27 mouse cellular contexts compared by ENCODE assay signal in the genomic region with DNA sequence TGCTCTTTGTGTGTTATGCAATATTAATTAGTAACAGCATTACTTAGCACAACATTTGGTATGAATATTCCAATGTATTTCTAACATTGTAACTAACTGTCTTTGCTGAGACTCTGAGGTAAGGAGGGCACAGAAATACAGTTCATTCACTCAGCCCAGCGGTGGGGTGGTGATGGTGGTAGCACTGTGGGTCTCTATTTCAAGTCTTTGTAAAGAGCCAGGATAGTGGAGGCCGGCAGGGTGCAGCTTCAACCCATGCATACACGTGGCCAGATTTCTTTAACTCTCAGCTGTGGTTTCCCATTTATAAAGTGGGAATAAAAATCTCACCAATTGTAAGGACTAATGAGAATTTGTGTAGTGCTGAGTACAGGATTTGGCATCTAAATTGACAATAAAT.
"Had no signal": no experiment of that assay in that cellular context is flagged by ENCODE, and none has a peak within 500 bp of the region (broad histone marks: within the 10 kb centered on the region; RNA-seq: fewer than 3 reads in every experiment).

No protein-coding gene starts in this region.

- H3K4me3 ChIP-seq: embryonic facial prominence, embryonic 10.5 days; embryonic facial prominence, embryonic 12.5 days; embryonic facial prominence, embryonic 13.5 days; embryonic facial prominence, embryonic 15.5 days; erythroblast, embryonic 14.5 days; forebrain, embryonic 10.5 days; forebrain, embryonic 12.5 days; gastrocnemius, adult 2 months; heart, adult 2 months; heart, embryonic 10.5 days; heart, embryonic 12.5 days had no signal

- H3K4me1 ChIP-seq: embryonic facial prominence, embryonic 10.5 days; embryonic facial prominence, embryonic 12.5 days; embryonic facial prominence, embryonic 13.5 days; embryonic facial prominence, embryonic 15.5 days; heart, embryonic 10.5 days; heart, embryonic 12.5 days had no signal

- H3K27me3 ChIP-seq: embryonic facial prominence, embryonic 12.5 days; embryonic facial prominence, embryonic 13.5 days; embryonic facial prominence, embryonic 15.5 days; forebrain, embryonic 12.5 days; heart, embryonic 12.5 days had no signal

- H3K9me3 ChIP-seq: embryonic facial prominence, embryonic 10.5 days; embryonic facial prominence, embryonic 12.5 days; embryonic facial prominence, embryonic 13.5 days; embryonic facial prominence, embryonic 15.5 days; forebrain, embryonic 10.5 days; forebrain, embryonic 12.5 days; heart, embryonic 10.5 days; heart, embryonic 12.5 days had no signal

- H3K9ac ChIP-seq: embryonic facial prominence, embryonic 12.5 days; embryonic facial prominence, embryonic 13.5 days; embryonic facial prominence, embryonic 15.5 days; forebrain, embryonic 12.5 days; heart, embryonic 12.5 days had no signal

- H3K27ac ChIP-seq: embryonic facial prominence, embryonic 10.5 days; embryonic facial prominence, embryonic 12.5 days; embryonic facial prominence, embryonic 13.5 days; embryonic facial prominence, embryonic 15.5 days; forebrain, embryonic 10.5 days; forebrain, embryonic 12.5 days; gastrocnemius, adult 2 months; heart, adult 2 months; heart, embryonic 10.5 days had no signal

- H3K4me2 ChIP-seq: embryonic facial prominence, embryonic 12.5 days; embryonic facial prominence, embryonic 13.5 days; embryonic facial prominence, embryonic 15.5 days; forebrain, embryonic 12.5 days; heart, embryonic 11.5 days; heart, embryonic 12.5 days had no signal

- DNase-seq: cerebellum, adult 2 months; cerebellum, adult 8-10 months; cerebellum, adult 9-10 months; cerebellum, adult 9-11 months; cerebellum, postnatal 10 days; cerebellum, postnatal 14 days; cerebellum, postnatal 25 days; cerebellum, postnatal 36 days; embryo, embryonic 11 days; gastrocnemius, adult 2 months; gastrocnemius, postnatal 10 days; gastrocnemius, postnatal 14 days; gastrocnemius, postnatal 25 days; gastrocnemius, postnatal 36 days; heart, adult 11 months; heart, adult 18-20 months; heart, adult 2 months had no signal
